Mouse (Mus musculus): ENCODE measurements around the gene Polr2e. TPM values are rescaled to one million over a fixed set of nuclear protein-coding genes. Genes with fewer than 3 reads are reported as not detected.

Polr2e gene
- polyA plus RNA-seq, 1 experiment from 2014 or later = 58.3 TPM

DNA sequence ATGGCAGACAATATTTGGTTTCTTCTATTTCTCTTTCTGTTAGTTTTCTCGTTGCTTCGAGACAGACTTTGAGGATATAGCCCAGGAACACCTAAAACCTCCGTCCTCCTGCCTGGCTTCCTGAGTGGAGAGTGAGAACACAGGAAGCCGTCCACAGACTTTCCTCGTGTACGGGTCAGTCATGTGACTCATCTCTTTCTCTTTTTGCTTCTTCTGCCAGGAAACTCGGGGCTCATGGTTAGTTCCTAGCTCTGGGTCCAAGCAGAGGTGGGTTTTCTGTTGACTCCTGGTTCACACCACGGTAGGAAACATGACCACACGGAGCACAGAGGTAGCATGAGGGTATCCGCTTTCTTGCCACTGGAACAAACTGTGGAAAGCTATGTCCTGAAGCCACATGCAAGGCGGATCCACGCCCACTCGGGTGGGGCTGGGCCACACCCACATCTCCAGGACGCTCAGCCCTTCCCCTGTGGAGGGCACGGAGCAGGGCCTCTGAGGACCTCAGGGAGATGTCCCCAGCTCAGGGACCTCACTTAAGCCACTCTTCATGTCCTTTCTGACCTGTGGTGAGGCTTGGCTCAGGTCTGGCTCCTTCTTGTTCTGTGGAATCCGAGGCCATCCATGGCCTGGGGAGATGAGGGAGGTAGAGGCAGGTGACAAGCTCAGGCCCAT, 40.9 kb upstream of the Polr2e start:
- Histone ChIP-seq H3K4me3 (ENCODE audit: low read depth, low read length) (0 out of 2 replicates have a peak overlapping the region, but pooled peaks have one; percentile 0), H3K4me1 (ENCODE audit: insufficient read depth) (peaks cover 28% of the 10 kb centered on the region), H3K27me3 (ENCODE audit: insufficient read depth, low read length) (no peaks in the 10 kb centered on the region), H3K27ac (ENCODE audit: low read depth) (peak overlapping the region; percentile 82), H3K9me3 (ENCODE audit: low read length) (no peaks in the 10 kb centered on the region), H3K4me2 (ENCODE audit: low read depth, low read length) (peak overlapping the region; percentile 56), H3K36me3 (replicated peaks; ENCODE audit: insufficient read depth, low read length) (peaks cover 73% of the 10 kb centered on the region), H3K9ac (replicated peaks) (peak overlapping the region; percentile 45)
- no peak for TF ChIP-seq CTCF (IDR thresholded peaks at IDR 0.05; ENCODE audit: low read depth)
- no peak for TF ChIP-seq EP300 (IDR thresholded peaks at IDR 0.05; ENCODE audit: low read depth)
- ATAC-seq = peak; percentile 89
- DNase-seq = peak; percentile 82
- WGBS (ENCODE audit: insufficient replicate concordance) = 54% methylated on average over 16 of the region's 16 CpGs

DNA sequence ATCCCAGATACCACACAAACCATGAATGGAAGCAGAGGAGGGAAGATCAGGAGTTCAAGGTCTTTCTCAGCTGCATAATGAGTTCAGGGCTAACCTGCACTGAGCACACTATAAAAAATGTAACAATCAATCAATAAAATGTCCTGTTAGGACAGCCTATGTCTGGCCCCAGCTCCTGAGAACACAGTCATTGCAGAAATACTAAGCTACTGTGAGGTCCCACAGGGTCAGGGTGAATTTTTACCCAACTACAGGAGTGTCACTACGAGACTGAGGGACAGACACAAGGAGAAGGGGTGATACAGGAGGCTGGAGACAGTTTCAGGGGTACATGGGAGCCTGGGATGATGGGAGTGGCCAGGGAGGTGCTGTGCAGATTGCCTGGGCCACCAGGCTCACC, 38.8 kb upstream of the Polr2e start:
- H3K9ac ChIP-seq (replicated peaks) = no peak overlapping the region
- H3K4me1 ChIP-seq (ENCODE audit: insufficient read depth) = peaks cover 40% of the 10 kb centered on the region
- H3K4me3 ChIP-seq (ENCODE audit: low read depth, low read length) = no peak overlapping the region
- DNase-seq (no peak), ATAC-seq (no peak)
- no peaks in the 10 kb centered on the region for H3K27me3 ChIP-seq (ENCODE audit: insufficient read depth, low read length)
- H3K27ac ChIP-seq (ENCODE audit: low read depth) = no peak overlapping the region
- peaks cover 54% of the 10 kb centered on the region for H3K36me3 ChIP-seq (replicated peaks; ENCODE audit: insufficient read depth, low read length)
- H3K4me2 ChIP-seq (ENCODE audit: low read depth, low read length) = no peak overlapping the region
- no peaks in the 10 kb centered on the region for H3K9me3 ChIP-seq (ENCODE audit: low read length)
- TF ChIP-seq CTCF (IDR thresholded peaks at IDR 0.05; ENCODE audit: low read depth) (no peak), EP300 (IDR thresholded peaks at IDR 0.05; ENCODE audit: low read depth) (no peak)
- WGBS (ENCODE audit: insufficient replicate concordance) = 75% methylated on average over 1 of the region's 1 CpGs

DNA sequence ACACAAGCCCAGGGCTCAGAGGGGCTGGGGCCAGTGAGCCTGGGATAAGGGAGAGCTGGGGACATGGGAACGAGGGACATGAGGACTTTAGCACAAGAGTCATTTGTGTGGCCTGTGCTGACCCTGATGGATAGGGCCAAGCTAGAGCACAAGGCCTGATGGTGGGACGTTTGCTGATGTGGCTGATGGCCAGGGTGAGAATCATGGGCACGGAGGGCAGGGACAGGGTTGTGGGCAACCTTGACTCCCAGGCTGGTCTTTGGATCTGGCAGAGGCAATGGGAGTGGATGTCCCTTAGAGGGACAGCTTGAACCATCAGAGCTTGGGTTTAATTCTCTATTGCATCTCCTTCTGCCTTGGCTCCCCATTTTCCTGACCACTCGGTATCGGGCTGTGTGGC, 37.7 kb upstream of the Polr2e start:
- Histone ChIP-seq H3K9me3 (ENCODE audit: low read length) (no peaks in the 10 kb centered on the region), H3K4me3 (ENCODE audit: low read depth, low read length) (no peak overlapping the region), H3K4me1 (ENCODE audit: insufficient read depth) (peaks cover 46% of the 10 kb centered on the region), H3K27me3 (ENCODE audit: insufficient read depth, low read length) (no peaks in the 10 kb centered on the region), H3K9ac (replicated peaks) (no peak overlapping the region), H3K36me3 (replicated peaks; ENCODE audit: insufficient read depth, low read length) (peaks cover 46% of the 10 kb centered on the region), H3K4me2 (ENCODE audit: low read depth, low read length) (no peak overlapping the region), H3K27ac (ENCODE audit: low read depth) (0 out of 2 replicates have a peak overlapping the region, but pooled peaks have one; percentile 22)
- WGBS (ENCODE audit: insufficient replicate concordance) = 78% methylated on average over 5 of the region's 5 CpGs
- DNase-seq (no peak), ATAC-seq (no peak)
- TF ChIP-seq EP300 (IDR thresholded peaks at IDR 0.05; ENCODE audit: low read depth) (no peak), CTCF (IDR thresholded peaks at IDR 0.05; ENCODE audit: low read depth) (no peak)

DNA sequence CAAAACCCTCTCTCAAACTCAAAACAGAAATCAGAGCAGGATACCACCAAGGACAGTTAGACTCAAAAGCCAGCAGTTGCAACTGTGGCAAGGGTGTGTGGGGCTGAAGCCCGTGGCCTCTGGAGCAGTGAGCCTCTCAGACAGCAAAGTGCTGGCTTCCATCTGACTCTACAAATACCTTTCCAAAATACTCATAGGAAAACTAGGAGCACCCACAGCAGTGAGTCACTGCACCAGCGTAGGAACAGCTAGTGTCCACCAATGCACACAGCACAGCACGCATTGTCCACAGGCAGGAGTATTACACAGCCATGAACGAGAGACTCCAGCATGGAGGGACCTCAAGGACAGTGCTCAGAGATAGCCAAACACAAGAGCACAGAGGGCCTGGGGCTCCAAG, 36.8 kb upstream of the Polr2e start:
- no peaks in the 10 kb centered on the region for H3K27me3 ChIP-seq (ENCODE audit: insufficient read depth, low read length)
- H3K4me1 ChIP-seq (ENCODE audit: insufficient read depth) = peaks cover 47% of the 10 kb centered on the region
- 93% methylated on average over 4 of the region's 4 CpGs for WGBS (ENCODE audit: insufficient replicate concordance)
- no peaks in the 10 kb centered on the region for H3K9me3 ChIP-seq (ENCODE audit: low read length)
- H3K4me2 ChIP-seq (ENCODE audit: low read depth, low read length) = no peak overlapping the region
- no peak overlapping the region for H3K4me3 ChIP-seq (ENCODE audit: low read depth, low read length)
- TF ChIP-seq CTCF (IDR thresholded peaks at IDR 0.05; ENCODE audit: low read depth) = no peak
- TF ChIP-seq EP300 (IDR thresholded peaks at IDR 0.05; ENCODE audit: low read depth) = no peak
- ATAC-seq (no peak), DNase-seq (no peak)
- peak overlapping the region; percentile 90 for H3K27ac ChIP-seq (ENCODE audit: low read depth)
- H3K36me3 ChIP-seq (replicated peaks; ENCODE audit: insufficient read depth, low read length) = peaks cover 42% of the 10 kb centered on the region
- H3K9ac ChIP-seq (replicated peaks) = no peak overlapping the region

DNA sequence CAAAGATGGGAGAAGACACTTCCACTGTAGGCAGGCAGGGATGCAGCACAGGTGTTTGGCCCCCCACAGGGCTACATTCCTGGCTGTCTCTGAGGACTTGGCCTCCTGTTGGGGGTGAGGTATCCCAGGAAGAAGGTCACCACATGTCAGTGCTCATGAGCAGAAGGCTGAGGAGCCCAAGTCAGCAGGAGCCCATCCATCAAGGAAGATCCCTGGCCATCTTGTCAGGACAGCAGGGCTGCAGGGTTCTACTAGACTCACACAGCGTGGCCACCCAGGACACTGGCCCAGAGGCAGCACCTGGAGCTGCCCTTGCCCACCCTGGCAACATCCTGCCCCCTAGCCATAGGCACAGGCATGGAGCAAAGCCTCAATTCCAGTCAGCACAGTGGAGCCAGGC, 36.3 kb upstream of the Polr2e start:
- Histone ChIP-seq H3K9ac (replicated peaks) (no peak overlapping the region), H3K4me3 (ENCODE audit: low read depth, low read length) (no peak overlapping the region), H3K36me3 (replicated peaks; ENCODE audit: insufficient read depth, low read length) (peaks cover 38% of the 10 kb centered on the region), H3K27me3 (ENCODE audit: insufficient read depth, low read length) (no peaks in the 10 kb centered on the region), H3K4me2 (ENCODE audit: low read depth, low read length) (peak overlapping the region; percentile 63; the same call in 1 of the 2 replicates), H3K4me1 (ENCODE audit: insufficient read depth) (peaks cover 48% of the 10 kb centered on the region), H3K27ac (ENCODE audit: low read depth) (peak overlapping the region; percentile 90), H3K9me3 (ENCODE audit: low read length) (no peaks in the 10 kb centered on the region)
- 75% methylated on average over 1 of the region's 1 CpGs for WGBS (ENCODE audit: insufficient replicate concordance)
- no peak for DNase-seq
- 0 out of 2 replicates have a peak, but pooled peaks have one; percentile 8 for TF ChIP-seq CTCF (IDR thresholded peaks at IDR 0.05; ENCODE audit: low read depth)
- no peak for TF ChIP-seq EP300 (IDR thresholded peaks at IDR 0.05; ENCODE audit: low read depth)
- no peak for ATAC-seq

DNA sequence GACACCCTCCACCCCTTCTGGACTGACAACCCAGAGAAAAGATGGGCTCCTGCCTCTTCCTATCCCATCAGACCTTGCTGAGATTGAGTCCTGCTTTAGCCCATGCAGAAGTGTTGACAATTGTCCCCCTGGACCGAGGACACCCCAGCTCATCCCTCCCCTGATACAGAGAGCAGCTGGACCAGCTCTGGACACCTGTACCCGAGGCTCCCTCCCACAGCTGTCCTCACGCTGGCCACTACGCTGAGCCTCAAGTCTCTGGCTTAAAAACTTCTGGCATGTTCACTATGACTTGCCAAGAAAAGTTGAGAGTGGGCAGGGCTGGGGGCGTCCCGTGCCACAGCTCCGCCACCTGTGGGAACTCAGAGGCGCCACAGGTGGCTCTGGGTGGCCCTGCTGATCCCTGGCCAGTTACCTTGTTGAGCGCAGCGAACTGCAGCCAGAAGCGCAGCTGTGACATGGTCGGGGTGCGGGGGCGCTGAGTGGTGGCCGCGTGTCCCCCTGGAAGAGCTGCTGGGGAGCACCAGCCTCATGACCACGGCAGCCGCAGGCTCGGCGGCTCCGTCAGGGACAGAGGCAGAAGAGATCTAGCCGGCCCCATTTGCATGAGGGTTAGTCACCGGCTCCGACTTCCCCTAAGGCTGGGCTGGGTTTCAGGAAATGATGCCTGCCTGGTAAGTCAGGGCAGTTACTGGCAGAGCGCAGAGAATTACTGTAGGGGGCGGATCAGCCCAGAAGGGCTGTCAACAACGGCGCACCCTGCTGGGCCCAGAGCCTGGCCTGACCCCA, 35.4 kb upstream of the Polr2e start:
- 23% methylated on average over 26 of the region's 28 CpGs for WGBS (ENCODE audit: insufficient replicate concordance)
- peak; percentile 43 for ATAC-seq
- H3K4me3 ChIP-seq (ENCODE audit: low read depth, low read length) = peak overlapping the region; percentile 44
- peak; percentile 82 for DNase-seq
- TF ChIP-seq CTCF (IDR thresholded peaks at IDR 0.05; ENCODE audit: low read depth) (peak; percentile 73), EP300 (IDR thresholded peaks at IDR 0.05; ENCODE audit: low read depth) (peak; percentile 84)
- peaks cover 54% of the 10 kb centered on the region for H3K4me1 ChIP-seq (ENCODE audit: insufficient read depth)
- H3K27me3 ChIP-seq (ENCODE audit: insufficient read depth, low read length) = no peaks in the 10 kb centered on the region
- H3K36me3 ChIP-seq (replicated peaks; ENCODE audit: insufficient read depth, low read length) = peaks cover 32% of the 10 kb centered on the region
- H3K9me3 ChIP-seq (ENCODE audit: low read length) = no peaks in the 10 kb centered on the region
- peak overlapping the region; percentile 90 for H3K27ac ChIP-seq (ENCODE audit: low read depth)
- H3K4me2 ChIP-seq (ENCODE audit: low read depth, low read length) = peak overlapping the region; percentile 63
- H3K9ac ChIP-seq (replicated peaks) = peak overlapping the region; percentile 65

Data from liver, postnatal 0 days (tissue).